Mouse (Mus musculus): ENCODE measurements around the gene Ctdsp2.
A peak's percentile ranks its signal among the peaks of the same experiment; 100 is the strongest.

Gene Ctdsp2

DNA sequence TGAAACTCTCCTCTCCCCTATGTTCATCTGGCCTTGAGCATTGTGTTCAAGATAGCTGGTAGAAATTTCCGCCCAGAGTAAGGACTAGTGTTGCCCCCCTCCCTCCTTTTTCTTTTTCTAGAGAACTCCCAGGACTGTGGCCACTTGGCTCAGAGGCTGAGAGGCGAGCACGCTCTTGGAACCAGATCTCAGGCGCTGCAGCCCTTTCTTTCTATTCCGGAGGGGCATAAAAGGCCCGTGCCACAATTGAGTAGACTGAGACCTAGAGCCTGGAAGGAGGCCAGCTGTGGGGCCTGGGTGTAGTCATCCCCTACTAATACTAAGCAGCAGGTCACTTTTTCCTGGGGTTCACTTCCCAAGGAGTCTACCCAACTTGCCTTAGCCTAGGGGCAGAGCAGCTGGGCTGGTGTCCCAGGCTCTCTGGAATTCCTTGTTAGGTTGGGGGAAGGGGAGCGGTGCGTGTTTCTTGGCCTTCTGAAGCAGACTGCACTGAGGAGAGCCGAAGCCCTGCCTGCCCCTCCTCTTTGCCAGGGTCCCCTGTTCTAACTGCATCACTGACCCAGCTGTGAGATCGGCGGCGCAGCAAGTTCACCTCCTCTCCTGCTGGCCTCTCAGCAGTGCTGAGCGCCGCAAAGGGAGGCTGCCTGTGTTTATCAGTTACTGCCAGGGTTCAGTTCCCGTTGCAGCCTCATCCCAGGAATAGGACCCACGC is 1.9 kb downstream of the Ctdsp2 start:
- TF ChIP-seq GATA4 (IDR thresholded peaks at IDR 0.05; ENCODE audit: insufficient replicate concordance, low read length), result no peak

DNA sequence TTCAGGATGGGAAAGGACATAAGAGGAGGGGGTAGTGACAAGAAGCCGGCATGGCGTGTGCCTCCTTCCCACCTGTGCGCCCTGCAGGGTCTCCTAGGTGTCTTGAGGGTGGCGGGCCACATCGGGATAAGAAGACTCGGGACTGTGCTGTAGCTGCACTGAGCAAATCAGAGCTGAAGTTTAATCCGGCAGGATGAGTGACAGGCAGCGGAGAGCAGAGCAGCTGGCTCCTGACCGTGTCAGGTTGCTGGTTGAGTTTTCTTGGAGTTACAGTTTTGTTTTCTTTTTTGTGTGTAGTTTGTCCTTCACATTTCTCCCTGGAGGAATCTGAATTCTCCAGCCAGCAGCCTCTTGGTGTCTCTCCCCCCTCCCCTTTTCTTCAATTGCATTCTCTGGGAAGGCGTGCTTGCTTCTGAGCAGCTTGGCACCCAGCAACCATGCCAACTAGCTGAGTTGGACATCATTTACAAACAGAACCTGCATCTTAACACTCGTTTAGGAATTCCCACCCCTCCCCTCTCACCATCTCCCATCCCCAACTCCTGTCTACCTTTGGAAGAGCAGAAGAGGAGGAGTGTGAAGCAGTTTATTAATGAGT is 2.5 kb downstream of the Ctdsp2 start:
- TF ChIP-seq GATA4 (IDR thresholded peaks at IDR 0.05; ENCODE audit: insufficient replicate concordance, low read length), result no peak

DNA sequence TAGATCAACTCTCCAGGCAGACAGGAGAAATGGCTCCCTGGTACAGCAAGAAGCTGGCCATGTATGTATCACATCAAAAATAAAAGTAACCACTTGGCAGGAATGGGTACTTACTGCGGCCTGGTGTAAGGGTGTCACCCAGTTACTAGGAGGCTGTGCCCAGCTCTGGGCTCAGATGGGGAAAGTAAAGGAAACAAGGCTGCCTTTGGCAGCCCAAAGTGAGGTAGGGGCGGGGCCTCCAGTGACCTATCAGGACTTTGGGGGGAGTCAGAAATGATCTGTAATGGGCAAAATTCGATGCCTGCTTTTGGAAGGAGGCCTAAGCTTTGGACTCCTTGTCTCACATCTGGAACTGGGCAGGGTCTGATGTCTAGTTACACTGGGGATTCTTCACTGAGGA is 3.2 kb downstream of the Ctdsp2 start:
- no peak for TF ChIP-seq GATA4 (IDR thresholded peaks at IDR 0.05; ENCODE audit: insufficient replicate concordance, low read length)

DNA sequence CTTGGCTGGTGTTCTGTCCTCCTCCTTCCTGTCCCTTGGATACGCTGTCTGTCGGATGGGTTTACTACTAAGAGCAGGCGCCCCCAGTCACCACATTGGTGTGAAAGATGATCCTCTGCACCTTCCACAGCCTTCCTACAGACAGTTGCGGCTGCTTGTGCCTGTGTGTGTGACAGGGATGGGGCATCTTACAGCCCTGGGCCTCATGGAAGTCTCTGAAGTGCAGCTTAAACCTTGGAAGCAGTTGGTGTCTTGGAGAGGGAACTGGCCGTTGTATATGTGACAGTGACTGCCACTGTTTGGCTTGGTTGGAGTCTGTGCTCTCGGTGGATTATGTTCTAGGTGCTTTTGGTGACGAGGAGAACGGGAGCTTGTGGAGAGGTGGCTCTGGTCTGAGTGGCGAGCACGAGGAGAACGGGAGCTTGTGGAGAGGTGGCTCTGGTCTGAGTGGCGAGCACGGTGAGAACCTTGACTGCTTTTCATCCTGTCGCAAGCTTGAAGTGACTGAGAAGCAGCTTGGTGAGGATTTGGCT is 4.7 kb downstream of the Ctdsp2 start:
- no peak for TF ChIP-seq GATA4 (IDR thresholded peaks at IDR 0.05; ENCODE audit: insufficient replicate concordance, low read length)

DNA sequence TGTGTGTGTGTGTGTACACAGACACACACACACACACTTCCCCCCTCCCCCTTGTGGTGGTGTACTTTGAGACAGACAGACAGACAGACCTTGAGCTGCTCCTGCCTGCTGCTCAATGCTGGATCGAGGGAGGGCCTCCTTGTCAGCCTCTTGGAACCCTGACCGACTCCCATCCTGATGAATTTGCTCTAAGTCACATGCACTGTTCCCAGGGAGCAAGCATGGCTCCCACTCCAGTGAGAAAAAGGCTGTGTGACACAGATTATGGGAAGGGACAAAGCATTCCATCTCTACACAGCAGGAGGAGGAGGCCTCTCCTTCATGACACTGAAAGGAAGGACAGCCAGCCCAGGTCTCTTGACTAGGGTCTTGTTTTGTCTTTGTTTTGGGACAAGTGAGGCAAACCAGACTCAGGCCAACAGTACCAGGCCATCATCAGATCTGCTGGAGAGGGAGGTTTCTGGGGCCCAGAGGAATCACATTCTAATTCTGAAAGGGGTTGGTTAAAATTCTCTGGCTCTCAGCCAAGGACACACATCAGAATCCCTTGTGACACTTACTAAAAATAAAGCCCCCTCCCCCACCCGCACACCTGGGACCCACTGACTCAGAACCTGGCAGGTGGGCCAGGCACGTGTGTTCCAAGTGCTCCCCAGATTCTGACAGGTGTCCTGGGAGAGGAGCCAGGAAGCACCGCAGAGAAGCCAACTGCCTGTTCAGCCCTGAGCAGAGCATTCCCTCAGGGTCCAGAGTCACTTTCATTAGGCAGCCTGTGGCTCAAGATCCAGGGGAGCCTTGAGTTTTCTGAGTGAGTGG is 5.9 kb downstream of the Ctdsp2 start:
- no peak for TF ChIP-seq GATA4 (IDR thresholded peaks at IDR 0.05; ENCODE audit: insufficient replicate concordance, low read length)

DNA sequence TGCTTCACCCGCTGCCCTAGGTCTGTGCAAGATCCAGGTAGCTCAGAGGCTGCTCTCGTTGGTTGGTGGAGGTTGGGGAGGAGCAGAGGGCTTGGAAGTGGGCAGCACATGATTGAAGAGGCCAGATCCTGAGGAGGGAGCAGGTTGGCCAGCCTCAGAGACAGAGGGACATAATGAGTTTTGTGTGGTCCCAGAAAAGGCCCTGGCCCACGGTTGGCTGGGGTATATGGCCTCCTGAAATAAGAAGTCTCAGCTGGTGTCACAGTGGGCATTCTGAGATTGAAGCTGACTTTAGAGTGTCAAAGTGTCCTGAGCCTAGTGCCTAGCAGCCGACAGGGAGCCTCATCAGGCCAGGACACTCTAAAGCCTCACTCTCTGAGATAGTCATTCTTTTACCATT is 6.6 kb downstream of the Ctdsp2 start:
- TF ChIP-seq GATA4 (IDR thresholded peaks at IDR 0.05; ENCODE audit: insufficient replicate concordance, low read length), result no peak

DNA sequence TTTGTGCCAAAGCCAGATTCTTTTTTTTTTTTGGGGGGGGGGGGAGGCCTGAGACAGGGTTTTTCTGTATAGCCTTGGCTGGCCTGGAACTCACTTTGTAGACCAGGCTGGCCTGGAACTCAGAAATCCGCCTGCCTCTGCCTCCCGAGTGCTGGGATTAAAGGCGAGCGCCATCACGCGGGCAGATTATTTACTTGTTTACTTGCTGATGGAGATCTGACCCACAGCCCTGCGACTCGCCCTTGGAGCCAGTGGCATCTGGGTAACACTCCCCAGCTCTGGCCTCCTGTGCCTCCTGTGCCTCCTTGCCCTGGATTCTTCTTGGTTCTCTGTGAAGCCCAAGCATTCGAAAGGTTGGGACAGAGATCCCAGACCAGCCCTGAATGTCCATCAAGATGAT is 7.1 kb downstream of the Ctdsp2 start:
- TF ChIP-seq GATA4 (IDR thresholded peaks at IDR 0.05; ENCODE audit: insufficient replicate concordance, low read length), result no peak

DNA sequence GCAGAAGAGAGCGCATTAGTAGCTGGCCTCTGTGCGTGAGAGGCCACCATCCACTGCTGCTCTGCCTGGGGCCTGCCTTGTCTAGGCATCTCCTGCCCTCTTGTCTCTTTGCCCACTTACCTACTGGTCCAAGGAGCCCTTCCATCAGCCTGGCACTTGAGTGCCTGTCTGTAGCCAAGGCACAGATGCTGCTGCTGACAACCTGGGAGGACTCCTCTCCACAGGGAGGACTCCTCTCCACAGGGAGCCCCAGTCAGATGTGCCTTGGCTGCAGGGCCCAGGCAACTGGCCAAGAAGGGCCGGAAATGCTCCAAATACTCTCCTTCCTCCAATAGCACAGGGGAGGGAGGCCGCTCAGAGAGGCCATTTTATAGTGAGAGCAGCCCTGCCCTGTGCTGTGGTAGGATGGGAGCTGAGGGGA is 8.0 kb downstream of the Ctdsp2 start:
- peak; percentile 10; the same call in 1 of the 2 replicates for TF ChIP-seq GATA4 (IDR thresholded peaks at IDR 0.05; ENCODE audit: insufficient replicate concordance, low read length)

DNA sequence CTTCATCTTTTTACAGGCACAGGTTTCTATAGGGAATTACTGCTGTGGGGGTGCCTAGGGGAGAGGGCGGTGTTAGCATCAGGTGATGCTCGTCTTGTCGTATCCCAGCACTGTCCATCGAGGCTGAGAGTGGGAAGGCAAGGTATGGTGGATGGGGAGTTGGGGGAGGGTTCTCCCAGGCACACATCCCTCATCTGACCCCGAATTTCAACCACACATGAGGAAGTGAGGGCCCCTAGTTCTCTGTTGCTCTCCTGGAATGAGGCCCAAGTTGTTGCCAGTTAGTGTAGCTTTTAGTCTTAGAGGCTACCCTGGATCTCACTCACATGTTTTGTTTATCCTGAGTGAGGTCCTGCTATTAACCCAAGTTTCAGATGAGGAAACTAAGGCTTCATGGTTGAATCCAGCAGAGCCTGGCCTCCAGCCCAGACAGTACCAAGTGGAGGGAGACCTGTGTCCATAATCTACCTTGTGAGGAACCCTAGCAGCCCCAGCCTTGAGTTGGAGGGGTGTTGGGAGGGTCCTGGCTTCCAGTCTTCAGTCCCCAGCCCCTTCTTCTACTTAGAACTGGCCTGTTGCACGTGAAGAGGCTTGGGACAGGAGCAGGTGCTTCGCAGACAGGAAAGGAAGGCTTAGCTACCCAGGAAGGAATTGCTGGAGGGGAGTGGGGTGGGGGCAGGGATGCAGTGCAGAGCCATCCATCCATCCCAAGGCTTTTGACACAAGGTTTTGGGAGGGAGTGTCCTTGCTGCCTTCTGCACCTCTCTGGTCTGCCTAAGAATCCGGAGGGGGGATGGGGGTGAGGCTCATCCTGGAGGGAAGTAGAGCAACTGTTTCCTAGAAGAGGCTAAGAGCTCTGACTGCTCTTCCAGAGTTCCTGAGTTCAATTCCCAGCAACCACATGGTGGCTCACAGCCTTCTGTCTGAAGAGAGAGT is 8.9 kb downstream of the Ctdsp2 start:
- TF ChIP-seq GATA4 (IDR thresholded peaks at IDR 0.05; ENCODE audit: insufficient replicate concordance, low read length), result no peak

DNA sequence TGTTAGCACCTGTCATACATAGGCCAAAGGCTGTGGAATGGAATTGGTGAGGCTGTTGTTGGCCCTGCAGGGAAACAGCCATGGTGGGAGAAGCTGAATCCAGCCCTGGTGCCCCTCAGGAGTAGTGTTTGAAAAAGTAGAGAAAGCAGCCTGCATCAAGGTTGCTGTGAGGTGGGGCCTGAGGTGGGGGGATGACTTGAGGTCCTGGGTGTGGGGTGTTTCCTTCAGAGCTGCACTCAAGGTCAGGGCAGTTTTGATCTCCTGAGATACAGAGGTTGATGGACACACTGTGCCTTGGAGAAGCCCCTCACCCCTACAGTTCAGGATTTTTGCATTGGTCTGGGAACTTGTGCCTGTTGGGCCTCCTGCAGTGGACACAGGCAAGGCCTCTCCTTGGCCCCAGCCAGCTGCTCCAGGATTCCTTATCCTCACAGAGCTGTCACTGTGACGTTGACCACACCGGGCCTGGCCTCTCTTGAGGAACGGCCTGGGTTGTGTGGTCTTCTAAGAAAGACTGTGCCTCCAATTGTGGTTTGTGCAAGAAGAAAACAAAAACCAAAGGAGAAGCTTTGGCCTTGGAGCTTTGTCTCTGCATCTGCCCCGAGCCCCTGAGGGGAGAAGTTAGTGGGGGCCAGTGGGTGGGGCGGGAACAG is 10.1 kb downstream of the Ctdsp2 start:
- no peak for TF ChIP-seq GATA4 (IDR thresholded peaks at IDR 0.05; ENCODE audit: insufficient replicate concordance, low read length)

DNA sequence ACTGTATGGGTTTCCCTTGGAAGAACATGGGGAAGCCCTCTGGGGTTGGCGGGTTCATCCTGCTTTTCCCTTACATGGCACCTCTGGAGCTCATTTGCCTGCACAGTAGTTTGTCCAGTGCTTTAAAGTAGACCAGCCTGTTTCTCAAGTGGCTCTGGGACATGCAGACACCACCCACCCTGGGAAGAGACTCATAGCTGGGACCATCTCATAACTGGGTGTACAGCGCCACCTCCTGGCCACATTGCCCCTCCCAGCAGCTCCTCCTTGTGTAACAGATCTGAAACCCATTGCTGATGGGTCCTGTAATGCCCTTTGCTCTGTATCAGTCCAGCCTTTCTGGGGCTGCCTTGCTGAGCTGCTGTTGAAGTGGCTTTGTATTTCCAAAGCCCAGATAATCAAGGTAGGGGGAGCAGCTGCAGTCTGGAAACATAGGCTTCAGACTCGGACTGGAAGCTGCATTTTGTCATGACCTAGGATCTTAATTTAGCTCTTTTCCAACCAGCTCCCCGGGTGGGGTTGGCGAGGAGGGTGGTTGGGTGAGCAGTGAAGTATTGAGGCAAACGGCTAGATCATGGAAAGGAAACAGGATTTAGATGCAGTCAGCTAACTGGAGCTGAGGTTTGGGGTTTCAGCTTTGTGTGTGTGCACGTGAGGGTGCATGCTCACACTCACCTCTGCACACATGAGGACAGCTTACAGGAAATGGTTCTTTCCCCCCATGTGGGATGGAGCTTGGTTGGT is 12.0 kb downstream of the Ctdsp2 start:
- TF ChIP-seq GATA4 (IDR thresholded peaks at IDR 0.05; ENCODE audit: insufficient replicate concordance, low read length), result no peak

DNA sequence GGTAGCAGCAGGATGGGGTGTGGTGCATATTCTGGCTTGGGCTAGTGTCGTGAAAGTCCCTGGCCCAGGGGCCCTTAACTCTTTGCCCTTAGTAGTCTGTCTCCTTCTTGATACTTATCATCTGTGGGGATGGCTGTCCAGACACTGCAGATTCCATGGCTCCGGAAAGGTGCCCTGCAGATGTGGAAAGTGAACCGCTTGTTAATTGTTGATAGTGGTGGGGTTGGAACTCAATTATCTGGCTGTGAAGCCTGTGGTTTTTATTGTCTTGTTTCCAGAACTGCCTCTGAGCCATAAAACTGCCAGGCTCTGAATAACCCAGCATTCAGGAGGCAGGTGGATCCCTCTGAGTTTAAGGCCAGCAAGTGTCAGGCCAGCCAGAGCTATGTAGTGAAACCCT is 13.2 kb downstream of the Ctdsp2 start:
- no peak for TF ChIP-seq GATA4 (IDR thresholded peaks at IDR 0.05; ENCODE audit: insufficient replicate concordance, low read length)

DNA sequence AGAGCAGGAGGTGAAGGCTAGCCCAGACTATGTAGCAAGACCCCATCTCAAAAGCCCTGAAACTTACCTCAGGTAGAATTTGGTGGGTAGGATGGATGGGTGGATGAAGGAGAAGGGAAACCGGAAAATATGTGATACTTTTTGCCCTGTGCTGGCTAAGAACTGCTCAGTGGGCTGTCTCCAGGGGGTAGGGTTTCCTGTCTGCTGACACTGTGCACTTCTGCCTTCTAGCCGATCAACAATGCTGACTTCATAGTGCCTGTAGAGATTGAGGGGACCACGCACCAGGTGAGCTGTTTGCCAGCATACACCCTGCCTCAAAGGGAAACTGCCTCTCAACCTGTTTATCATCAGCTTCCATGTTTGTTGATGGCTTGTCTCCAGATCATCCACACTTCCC is 15.1 kb downstream of the Ctdsp2 start:
- TF ChIP-seq GATA4 (IDR thresholded peaks at IDR 0.05; ENCODE audit: insufficient replicate concordance, low read length), result no peak

Data from liver, adult (tissue).